Mouse (Mus musculus): ENCODE measurements around the gene Cbfb. TPM values are rescaled to one million over a fixed set of nuclear protein-coding genes. Genes with fewer than 3 reads are reported as not detected.
"Not testable (repeated sequence)": the region's sequence is repeated elsewhere in the genome, so short reads cannot be mapped to it uniquely, and the experiment has no call there.

Gene Cbfb
- polyA plus RNA-seq, 1 experiment from 2014 or later = 33.5 TPM

- Histone ChIP-seq H3K27me3 (ENCODE audit: control insufficient read depth, insufficient read depth, low read length) (no peaks in the 10 kb centered on the region), H3K9me3 (ENCODE audit: control insufficient read depth, low read length) (no peaks in the 10 kb centered on the region), H3K4me3 (ENCODE audit: low read depth, low read length) (no peak overlapping the region), H3K4me1 (replicated peaks; ENCODE audit: control insufficient read depth, insufficient read depth) (no peaks in the 10 kb centered on the region), H3K27ac (replicated peaks) (no peak overlapping the region; the same call in 1 of the 2 replicates), H3K36me3 (ENCODE audit: control insufficient read depth, insufficient read depth, low read length) (no peaks in the 10 kb centered on the region; the same call in 1 of the 2 replicates), H3K9ac (ENCODE audit: low read length) (no peak overlapping the region), H3K4me2 (replicated peaks; ENCODE audit: low read depth) (no peak overlapping the region)
- WGBS = 78% methylated on average over 12 of the region's 12 CpGs
- ATAC-seq (ENCODE audit: low FRiP score, low TSS enrichment) (no peak), DNase-seq (ENCODE audit: low spot score) (no peak)
- TF ChIP-seq EP300 (optimal IDR thresholded peaks at IDR 0.05) (no peak), CTCF (IDR thresholded peaks at IDR 0.05; ENCODE audit: low read depth) (no peak)
Observed at GRCm38 (mm10) chr8:105231503-105232320, 61.2 kb downstream of the Cbfb start.

GRCm38 (mm10) chr8:105232321-105232693 lies 61.8 kb downstream of the Cbfb start:
- not testable (repeated sequence) for H3K4me3 ChIP-seq (ENCODE audit: low read depth, low read length); ATAC-seq (ENCODE audit: low FRiP score, low TSS enrichment); H3K4me2 ChIP-seq (replicated peaks; ENCODE audit: low read depth); H3K27ac ChIP-seq (replicated peaks); DNase-seq (ENCODE audit: low spot score); H3K9me3 ChIP-seq (ENCODE audit: control insufficient read depth, low read length); H3K36me3 ChIP-seq (ENCODE audit: control insufficient read depth, insufficient read depth, low read length); H3K9ac ChIP-seq (ENCODE audit: low read length); H3K27me3 ChIP-seq (ENCODE audit: control insufficient read depth, insufficient read depth, low read length); H3K4me1 ChIP-seq (replicated peaks; ENCODE audit: control insufficient read depth, insufficient read depth)
- 85% methylated on average over 4 of the region's 4 CpGs for WGBS

GRCm38 (mm10) chr8:105233126-105233935 lies 62.9 kb downstream of the Cbfb start:
- no peak overlapping the region for H3K27ac ChIP-seq (replicated peaks)
- no peaks in the 10 kb centered on the region for H3K9me3 ChIP-seq (ENCODE audit: control insufficient read depth, low read length)
- H3K9ac ChIP-seq (ENCODE audit: low read length) = no peak overlapping the region
- 24% methylated on average over 1 of the region's 1 CpGs for WGBS
- no peak overlapping the region for H3K4me3 ChIP-seq (ENCODE audit: low read depth, low read length)
- no peak overlapping the region for H3K4me2 ChIP-seq (replicated peaks; ENCODE audit: low read depth)
- H3K36me3 ChIP-seq (ENCODE audit: control insufficient read depth, insufficient read depth, low read length) = no peaks in the 10 kb centered on the region; the same call in 1 of the 2 replicates
- H3K4me1 ChIP-seq (replicated peaks; ENCODE audit: control insufficient read depth, insufficient read depth) = no peaks in the 10 kb centered on the region
- no peak for TF ChIP-seq CTCF (IDR thresholded peaks at IDR 0.05; ENCODE audit: low read depth)
- TF ChIP-seq EP300 (optimal IDR thresholded peaks at IDR 0.05) = no peak
- no peak for ATAC-seq (ENCODE audit: low FRiP score, low TSS enrichment)
- DNase-seq (ENCODE audit: low spot score) = no peak
- H3K27me3 ChIP-seq (ENCODE audit: control insufficient read depth, insufficient read depth, low read length) = no peaks in the 10 kb centered on the region

- H3K27me3 ChIP-seq (ENCODE audit: control insufficient read depth, insufficient read depth, low read length) = no peaks in the 10 kb centered on the region
- no peaks in the 10 kb centered on the region for H3K9me3 ChIP-seq (ENCODE audit: control insufficient read depth, low read length)
- ATAC-seq (ENCODE audit: low FRiP score, low TSS enrichment) (no peak), DNase-seq (ENCODE audit: low spot score) (no peak)
- H3K4me3 ChIP-seq (ENCODE audit: low read depth, low read length) = no peak overlapping the region
- H3K36me3 ChIP-seq (ENCODE audit: control insufficient read depth, insufficient read depth, low read length) = no peaks in the 10 kb centered on the region; the same call in none of the 2 replicates
- H3K4me1 ChIP-seq (replicated peaks; ENCODE audit: control insufficient read depth, insufficient read depth) = no peaks in the 10 kb centered on the region
- H3K4me2 ChIP-seq (replicated peaks; ENCODE audit: low read depth) = no peak overlapping the region
- TF ChIP-seq CTCF (IDR thresholded peaks at IDR 0.05; ENCODE audit: low read depth) (no peak), EP300 (optimal IDR thresholded peaks at IDR 0.05) (no peak)
- no peak overlapping the region for H3K27ac ChIP-seq (replicated peaks)
- H3K9ac ChIP-seq (ENCODE audit: low read length) = no peak overlapping the region
- 50% methylated on average over 1 of the region's 1 CpGs for WGBS
Observed at GRCm38 (mm10) chr8:105235206-105235605, 64.7 kb downstream of the Cbfb start.

- no peaks in the 10 kb centered on the region for H3K4me1 ChIP-seq (replicated peaks; ENCODE audit: control insufficient read depth, insufficient read depth)
- no peaks in the 10 kb centered on the region for H3K9me3 ChIP-seq (ENCODE audit: control insufficient read depth, low read length)
- ATAC-seq (ENCODE audit: low FRiP score, low TSS enrichment) (no peak), DNase-seq (ENCODE audit: low spot score) (no peak)
- H3K27ac ChIP-seq (replicated peaks) = no peak overlapping the region
- H3K27me3 ChIP-seq (ENCODE audit: control insufficient read depth, insufficient read depth, low read length) = no peaks in the 10 kb centered on the region
- H3K36me3 ChIP-seq (ENCODE audit: control insufficient read depth, insufficient read depth, low read length) = peaks cover 4% of the 10 kb centered on the region
- no peak overlapping the region for H3K4me2 ChIP-seq (replicated peaks; ENCODE audit: low read depth)
- TF ChIP-seq CTCF (IDR thresholded peaks at IDR 0.05; ENCODE audit: low read depth) (no peak), EP300 (optimal IDR thresholded peaks at IDR 0.05) (no peak)
- 73% methylated on average over 14 of the region's 14 CpGs for WGBS
- H3K9ac ChIP-seq (ENCODE audit: low read length) = no peak overlapping the region
- no peak overlapping the region for H3K4me3 ChIP-seq (ENCODE audit: low read depth, low read length)
Observed at GRCm38 (mm10) chr8:105237442-105238142, 67.1 kb downstream of the Cbfb start.

All from stomach, postnatal 0 days (tissue).